Mouse (Mus musculus) urinary bladder, postnatal 4 days (tissue): ENCODE measurements around the gene Mamdc2.
"Not testable (repeated sequence)": the region's sequence is repeated elsewhere in the genome, so short reads cannot be mapped to it uniquely, and the experiment has no call there.

ENCODE experiments used
- DNase-seq, 2 experiments: peaks; one replicate each; pipeline ENCODE4 v3.0.0; 2021 to 2022; ENCODE audit warnings: low spot score in 2 of 2

The Mamdc2 gene

GRCm38 (mm10) chr19:23447988-23448497 lies at the start of gene Mamdc2:
TSS of gene Mamdc2 (minus strand) at chr19:23448442.
- no peak for DNase-seq

DNA sequence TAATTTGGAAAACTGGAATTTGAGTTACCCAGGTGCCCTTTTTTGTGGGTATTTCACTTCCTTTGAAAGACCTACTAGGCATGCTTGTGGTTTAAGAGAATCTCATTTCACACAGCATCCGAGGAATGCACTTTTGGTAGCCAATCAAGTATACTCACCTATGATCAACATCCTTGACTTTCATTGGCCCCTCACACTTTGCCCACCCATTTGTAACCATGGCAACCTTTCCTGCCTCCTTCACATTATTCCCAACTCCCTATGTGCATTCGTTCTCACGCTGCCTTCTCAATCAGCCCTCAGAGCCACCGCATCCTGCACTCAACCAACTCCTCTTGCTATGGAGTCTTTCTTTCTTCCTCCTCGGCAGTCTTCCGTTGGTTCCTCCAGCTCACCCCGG lies 49.8 kb upstream of the Mamdc2 start:
- DNase-seq = no peak

DNA sequence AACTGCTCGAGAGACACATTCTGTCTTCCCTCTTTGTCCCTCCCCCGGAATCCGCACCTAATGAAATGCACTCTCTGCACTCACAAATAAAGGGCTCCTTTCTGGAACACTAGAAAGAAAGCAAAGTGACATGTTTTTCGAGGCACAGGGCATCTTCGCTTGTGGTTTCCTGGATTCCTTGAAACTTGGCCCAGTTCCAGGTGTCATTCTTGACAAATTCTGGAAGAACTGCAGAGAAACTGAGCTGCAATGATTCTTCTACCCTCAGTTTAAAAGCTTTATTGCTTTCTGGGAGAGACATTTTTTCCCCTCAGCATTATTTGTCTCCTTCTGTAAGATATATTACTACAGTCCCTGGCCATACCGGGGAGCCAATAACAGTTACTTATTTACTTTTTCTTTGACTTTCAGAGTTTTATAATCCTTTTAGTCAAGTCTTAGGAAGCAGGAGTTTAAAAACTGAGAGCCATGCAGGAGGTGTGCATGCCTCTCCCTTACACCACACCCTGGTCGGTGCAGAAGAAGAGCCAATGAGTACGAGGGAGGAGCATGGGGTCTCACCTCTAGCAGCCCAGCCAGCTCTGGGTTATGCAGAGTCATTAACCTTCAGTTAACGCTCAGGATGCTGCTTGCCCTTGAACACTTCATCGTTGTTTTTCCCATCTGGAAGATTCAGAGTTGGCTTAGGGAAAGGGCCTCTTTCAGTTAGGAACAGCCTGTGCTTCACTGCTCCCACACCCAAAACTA lies 49.1 kb upstream of the Mamdc2 start:
- no peak for DNase-seq

DNA sequence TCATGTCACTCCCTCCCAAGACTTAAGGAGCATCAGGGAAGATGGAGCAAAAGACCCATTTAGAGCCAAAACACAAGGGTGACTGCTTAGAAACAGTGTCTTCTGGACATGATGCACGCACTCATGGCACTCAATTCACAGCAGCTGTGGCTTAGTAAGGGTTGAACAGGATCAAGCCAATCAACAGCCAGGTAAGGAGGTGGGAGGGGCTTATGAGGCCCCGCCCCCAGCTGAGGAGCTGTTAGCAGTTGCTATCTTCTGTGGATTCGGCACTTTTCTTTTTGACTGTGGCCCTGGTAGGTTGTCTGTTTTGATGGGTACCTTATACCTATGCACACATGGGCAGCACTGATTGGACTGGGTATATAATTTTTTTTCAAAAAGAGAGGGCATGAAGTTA lies 48.3 kb upstream of the Mamdc2 start:
- no peak for DNase-seq

DNA sequence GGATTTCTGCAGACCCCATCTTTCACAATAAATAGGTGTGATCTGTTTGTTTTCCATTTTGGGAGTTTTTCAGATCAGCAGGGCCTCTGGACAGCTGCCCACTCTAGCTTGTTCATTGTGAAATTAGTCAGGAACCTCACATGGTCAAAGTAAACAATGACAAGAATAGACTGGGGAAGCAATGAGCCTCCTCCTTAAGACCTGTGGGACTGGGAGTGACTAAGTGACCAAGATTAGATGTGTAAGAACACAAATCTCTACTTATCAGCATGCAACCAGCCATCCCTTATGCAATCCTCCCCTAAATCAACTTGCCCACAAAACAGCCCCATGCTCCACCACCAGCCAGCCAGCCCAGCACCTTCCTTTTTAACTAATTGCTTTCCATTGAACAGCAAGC lies 44.4 kb upstream of the Mamdc2 start:
- DNase-seq = no peak

GRCm38 (mm10) chr19:23490703-23491102 lies 42.5 kb upstream of the Mamdc2 start:
- not testable (repeated sequence) for DNase-seq

DNA sequence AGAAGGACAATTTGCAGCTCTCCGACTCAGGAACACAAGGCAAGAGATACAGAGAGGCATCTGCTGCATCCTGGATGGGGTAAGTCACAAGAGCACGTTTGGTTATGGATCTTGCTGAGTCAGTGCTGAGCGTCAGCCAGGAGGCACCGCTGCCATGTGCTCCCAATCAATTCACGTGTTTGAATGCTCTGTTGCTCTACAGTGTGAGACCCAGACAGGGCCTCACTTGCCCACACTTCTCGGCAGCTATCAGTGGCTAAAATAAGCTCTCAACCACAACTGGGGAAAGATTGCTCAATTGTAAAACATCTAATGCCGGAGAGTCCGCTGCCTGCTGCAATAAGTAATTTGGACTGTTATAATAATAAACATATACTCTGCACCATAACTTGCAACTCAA lies 41.5 kb upstream of the Mamdc2 start:
- no peak for DNase-seq

- no peak for DNase-seq
These were observed 39.2 kb upstream of the Mamdc2 start for GRCm38 (mm10) chr19:23487421-23487820.

GRCm38 (mm10) chr19:23486631-23487270 lies 38.5 kb upstream of the Mamdc2 start:
- DNase-seq = no peak

DNA sequence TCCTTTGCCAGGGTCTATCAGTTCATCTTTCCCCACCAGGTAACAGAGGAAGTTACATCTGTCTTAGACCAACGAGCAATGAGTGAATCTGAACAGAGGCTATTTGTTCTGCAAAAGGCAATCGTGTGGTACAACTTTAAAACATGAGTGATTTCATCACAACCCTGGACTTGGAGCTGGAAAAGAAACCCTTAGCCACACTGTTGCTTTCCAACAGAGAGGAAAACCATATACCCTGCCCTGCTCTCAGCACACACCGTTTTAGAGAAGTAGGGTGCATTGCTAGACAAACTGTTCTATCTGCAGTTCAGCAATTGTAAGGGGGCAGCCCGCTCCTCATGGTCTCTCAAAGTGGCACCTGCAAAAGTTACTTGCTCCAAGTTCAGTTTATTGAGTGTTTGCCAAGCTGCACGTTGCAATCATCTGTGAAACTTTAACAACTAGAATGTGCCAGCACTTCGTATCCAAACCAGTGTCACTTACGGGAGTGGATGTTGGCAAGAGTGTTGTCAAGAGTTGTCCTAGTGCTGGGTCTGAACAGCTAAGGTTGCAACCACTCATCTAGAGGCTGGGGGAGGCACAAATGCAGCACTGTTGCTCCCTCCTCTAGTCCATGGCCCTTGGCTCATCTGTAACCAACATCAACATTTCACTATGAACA lies 37.8 kb upstream of the Mamdc2 start:
- no peak for DNase-seq

DNA sequence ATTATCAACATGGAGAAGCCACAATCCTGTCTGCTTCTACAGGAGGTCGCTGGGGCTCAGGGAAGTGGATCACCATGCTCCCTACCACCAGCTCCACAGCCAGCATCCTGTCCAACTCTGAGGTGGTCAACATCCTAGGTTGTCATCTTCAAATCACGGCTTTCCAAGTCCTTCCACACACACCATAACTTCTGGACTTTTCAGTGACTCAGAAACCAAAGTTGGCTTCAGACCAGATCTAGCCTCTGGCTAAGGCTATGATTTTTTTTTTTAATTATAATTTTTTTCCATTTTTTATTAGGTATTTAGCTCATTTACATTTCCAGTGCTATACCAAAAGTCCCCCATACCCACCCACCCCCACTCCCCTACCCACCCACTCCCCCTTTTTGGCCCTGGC lies 34.3 kb upstream of the Mamdc2 start:
- not testable (repeated sequence) for DNase-seq

DNA sequence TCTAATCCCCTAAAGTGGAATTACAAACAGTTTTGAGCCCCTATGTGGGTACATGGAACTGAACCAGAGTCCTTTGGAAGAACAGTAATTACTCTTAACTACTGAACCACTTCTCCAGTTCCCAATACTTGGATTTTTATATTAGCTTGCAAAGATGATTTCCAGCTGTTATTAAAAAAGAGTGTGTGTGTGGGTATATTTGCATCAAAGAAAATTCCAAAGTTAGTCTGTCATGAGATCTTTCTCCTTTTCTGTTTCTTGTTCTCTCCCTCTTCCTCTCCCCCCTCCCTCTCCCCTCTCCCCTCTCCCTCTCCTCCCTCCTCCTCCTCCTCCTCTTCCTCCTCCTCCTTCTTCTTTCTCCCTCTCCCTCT lies 31.3 kb upstream of the Mamdc2 start:
- DNase-seq = no peak

GRCm38 (mm10) chr19:23478895-23479596 lies 30.8 kb upstream of the Mamdc2 start:
- no peak for DNase-seq

DNA sequence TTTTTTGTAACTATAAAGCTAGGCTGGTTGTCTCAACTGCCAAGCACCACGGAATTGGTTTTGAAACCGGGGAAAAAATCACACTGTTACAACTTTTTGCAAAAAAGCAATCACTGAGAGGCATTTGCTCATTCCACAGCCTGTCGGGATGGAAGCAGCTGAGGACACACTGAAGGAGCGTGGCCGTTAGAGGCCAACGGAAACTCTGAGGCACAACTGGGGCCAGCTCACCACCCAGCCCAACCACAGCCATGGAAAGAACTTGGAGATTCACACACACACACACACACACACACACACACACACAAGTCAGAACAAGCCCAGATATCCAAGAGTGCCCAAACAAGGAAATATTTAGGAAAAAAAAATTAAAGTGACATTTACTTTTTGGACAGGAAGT lies 29.6 kb upstream of the Mamdc2 start:
- DNase-seq = no peak

DNA sequence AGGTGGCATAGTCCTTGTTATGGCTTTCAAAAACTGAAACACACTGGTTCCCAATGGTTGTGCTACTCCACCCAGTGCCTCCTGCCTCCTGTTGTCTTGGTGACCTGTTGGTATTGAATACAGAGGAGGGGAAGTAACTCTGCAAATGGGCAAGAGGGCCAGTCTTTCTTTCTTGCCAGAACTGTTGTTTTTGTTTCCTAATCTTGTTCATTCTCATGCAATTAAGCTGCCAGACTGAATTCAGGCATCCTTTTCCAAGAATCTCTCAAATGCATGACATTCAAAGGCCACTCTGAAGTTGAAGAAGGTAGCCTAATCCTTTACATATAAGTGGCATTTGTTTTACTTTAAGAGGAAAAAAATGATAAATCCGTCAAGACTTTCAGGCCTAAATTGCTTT lies 19.6 kb upstream of the Mamdc2 start:
- no peak for DNase-seq

GRCm38 (mm10) chr19:23467011-23467410 lies 18.8 kb upstream of the Mamdc2 start:
- no peak for DNase-seq

- no peak for DNase-seq
These were observed 9.2 kb upstream of the Mamdc2 start for GRCm38 (mm10) chr19:23457492-23457891.

- DNase-seq = no peak
These were observed 3.1 kb upstream of the Mamdc2 start for GRCm38 (mm10) chr19:23451361-23451760.

DNA sequence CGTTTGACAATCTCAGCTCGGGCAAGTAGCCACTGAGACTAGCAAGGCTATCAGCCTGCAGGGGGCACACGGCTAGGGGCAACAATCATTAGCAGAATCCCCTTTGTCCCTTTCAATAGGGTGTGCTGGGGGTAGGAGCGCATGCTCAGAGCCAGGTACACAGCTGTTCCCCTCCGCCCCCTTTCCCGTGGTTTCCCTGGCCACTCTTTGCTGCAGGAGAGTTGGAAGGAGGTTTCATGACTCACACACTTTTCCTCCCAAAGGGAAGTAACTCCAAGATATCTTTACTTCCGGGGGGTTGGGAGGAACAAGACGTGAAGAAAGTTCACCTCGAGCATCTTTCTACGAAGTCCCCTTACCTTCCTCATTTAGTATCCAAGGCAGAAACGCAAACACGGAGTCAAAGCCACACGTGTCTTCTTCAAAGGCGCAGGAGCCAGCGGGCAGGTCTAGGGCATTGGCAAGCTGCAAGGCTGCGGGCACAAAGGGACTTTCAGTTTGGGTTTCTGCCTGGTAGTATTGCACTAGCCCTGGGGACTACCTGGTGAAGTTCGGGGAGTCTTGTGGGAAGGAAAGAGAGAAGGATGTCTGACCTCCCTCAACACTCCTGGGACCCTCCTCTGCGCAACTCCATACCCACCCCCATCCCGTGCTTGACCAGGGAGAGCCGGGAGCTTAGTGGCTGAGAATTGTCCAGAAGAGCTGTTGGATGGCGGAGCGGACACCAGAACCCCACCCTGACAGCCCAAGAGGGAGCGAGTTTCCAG lies 838 bp downstream of the Mamdc2 start:
- DNase-seq = no peak

DNA sequence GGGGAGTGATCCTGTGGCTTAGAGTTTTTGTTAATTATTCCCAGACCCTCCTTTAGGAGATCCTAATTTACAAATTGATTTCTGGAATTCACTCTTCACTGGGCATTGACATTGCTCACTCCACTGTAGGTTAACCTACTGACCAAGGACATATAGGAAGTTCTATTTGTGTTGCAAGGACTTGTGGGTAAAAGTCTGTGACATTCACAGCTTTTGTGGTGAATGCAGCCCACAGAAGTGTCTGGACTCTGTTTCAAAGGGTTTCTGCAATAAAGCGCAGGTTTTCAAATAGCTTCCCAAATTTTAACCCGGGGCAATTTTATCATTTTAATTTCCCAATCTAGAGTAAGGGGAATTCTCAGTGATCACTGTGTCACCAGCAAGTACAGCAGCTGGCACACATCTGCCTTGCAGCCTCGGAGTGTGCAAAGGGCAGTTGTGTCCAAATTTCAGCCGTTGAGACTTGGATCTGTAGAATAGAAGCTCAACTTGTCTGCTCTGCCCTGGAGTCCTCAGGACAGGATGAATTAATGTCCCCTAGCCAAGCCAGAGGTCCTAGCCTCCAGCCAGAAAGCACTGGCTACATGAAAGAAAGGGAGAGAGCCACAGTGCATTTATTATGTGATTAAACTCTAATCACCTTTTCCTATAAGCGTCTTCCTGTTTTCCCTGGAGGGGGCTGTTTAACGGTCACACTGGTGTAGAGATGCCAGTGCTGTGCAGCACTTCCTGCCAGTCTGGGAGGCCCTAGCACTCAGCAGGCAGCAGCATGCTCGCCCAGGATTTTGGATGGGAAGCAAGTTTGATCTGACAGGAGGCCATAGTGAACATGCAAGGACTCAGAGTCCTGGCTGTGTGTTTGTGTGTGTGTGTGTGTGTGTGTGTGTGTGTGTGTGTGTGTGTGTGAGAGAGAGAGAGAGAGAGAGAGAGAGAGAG lies 3.1 kb downstream of the Mamdc2 start:
- no peak for DNase-seq
